Mouse (Mus musculus) midbrain, embryonic 16.5 days (tissue): Measurements from ENCODE around the gene Gpr82. TPM values are rescaled to one million over a fixed set of nuclear protein-coding genes. Genes with fewer than 3 reads are reported as not detected.

ENCODE experiments used
- ATAC-seq: fragments of 200-750 bp; cut with Nextera tagmentation; 2 replicates; pipeline ENCODE4 v1.8.0; 2017; ENCODE audit warnings: moderate TSS enrichment
- H3K27ac ChIP-seq: fragments of 300-500 bp; sonication (generic); 2 replicates; pipeline ENCODE4 v1.5.1; 2014; ENCODE audit warnings: mild to moderate bottlenecking, low read length, mixed read lengths
- H3K27me3 ChIP-seq: fragments of 300-500 bp; sonication (generic); 2 replicates; pipeline ENCODE4 v1.6.1; 2014; ENCODE audit warnings: low read depth, low read length, mixed read lengths; ENCODE audit not compliant: control insufficient read depth, insufficient read depth
- H3K36me3 ChIP-seq: fragments of 300-500 bp; sonication (generic); 2 replicates; pipeline ENCODE4 v1.6.1; 2014; ENCODE audit warnings: mild to moderate bottlenecking, low read length, moderate library complexity, mixed read lengths; ENCODE audit not compliant: control insufficient read depth, insufficient read depth
- H3K4me1 ChIP-seq: fragments of 300-500 bp; sonication (generic); 2 replicates; pipeline ENCODE4 v1.6.1; 2014; ENCODE audit warnings: mild to moderate bottlenecking, low read length, mixed read lengths; ENCODE audit not compliant: control insufficient read depth, insufficient read depth
- H3K4me2 ChIP-seq: fragments of 300-500 bp; sonication (generic); 2 replicates; pipeline ENCODE4 v1.6.1; 2014; ENCODE audit warnings: mild to moderate bottlenecking, low read length, mixed read lengths
- H3K4me3 ChIP-seq: fragments of 300-500 bp; sonication (generic); 2 replicates; pipeline ENCODE4 v1.5.1; 2014; ENCODE audit warnings: low read depth, mild to moderate bottlenecking, low read length, moderate library complexity, mixed read lengths
- H3K9ac ChIP-seq: fragments of 300-500 bp; sonication (generic); 2 replicates; pipeline ENCODE4 v1.6.1; 2014; ENCODE audit warnings: low read depth, low read length, mixed read lengths
- H3K9me3 ChIP-seq: fragments of 300-500 bp; sonication (generic); replicated peaks from 2 replicates; pipeline ENCODE4 v1.6.1; 2014; ENCODE audit warnings: mild to moderate bottlenecking, low read length, mixed read lengths; ENCODE audit not compliant: control insufficient read depth, poor library complexity, severe bottlenecking
- WGBS: fragments of 180-500 bp; shearing (Covaris S2); extraction: QIAGEN DNeasy Blood & Tissue Kit; methylation state at CpG from one replicate; pipeline ENCODE4 v1.1.7; 2014; 5-methylcytosine and 5-hydroxymethylcytosine counted together
- polyA plus RNA-seq: library from polyadenylated mRNA; unstranded; fragments of >200 nt; fragmentation: Nextera tagmentation; extraction: Ambion mirVana; gene quantifications from 2 replicates; pipeline ENCODE4 v1.2.1, GENCODE M21; 2015

Gpr82 gene
- polyA plus RNA-seq, 1 experiment from 2014 or later = 0.33 TPM

GRCm38 (mm10) chrX:13670342-13670741 lies 9.2 kb downstream of the Gpr82 start:
- WGBS = 64% methylated on average over 3 of the region's 3 CpGs
- Histone ChIP-seq H3K27me3 (no peaks in the 10 kb centered on the region), H3K9me3 (no peaks in the 10 kb centered on the region), H3K36me3 (no peaks in the 10 kb centered on the region), H3K4me1 (no peaks in the 10 kb centered on the region), H3K4me2 (no peak overlapping the region), H3K4me3 (no peak overlapping the region), H3K27ac (no peak overlapping the region), H3K9ac (no peak overlapping the region)
- ATAC-seq = no peak

GRCm38 (mm10) chrX:13673001-13673400 lies 11.8 kb downstream of the Gpr82 start:
- no peaks in the 10 kb centered on the region for H3K4me1 ChIP-seq
- ATAC-seq = no peak

GRCm38 (mm10) chrX:13681748-13682147 lies 20.6 kb downstream of the Gpr82 start:
- no peaks in the 10 kb centered on the region for H3K9me3 ChIP-seq
- H3K4me2 ChIP-seq = no peak overlapping the region
- no peak for ATAC-seq
- H3K27me3 ChIP-seq = no peaks in the 10 kb centered on the region
- no peaks in the 10 kb centered on the region for H3K36me3 ChIP-seq
- H3K9ac ChIP-seq = no peak overlapping the region
- H3K27ac ChIP-seq = no peak overlapping the region
- no peaks in the 10 kb centered on the region for H3K4me1 ChIP-seq
- 92% methylated on average over 3 of the region's 3 CpGs for WGBS
- H3K4me3 ChIP-seq = no peak overlapping the region

More at GRCm38 (mm10) chrX:13673001-13673400, 11.8 kb downstream of the Gpr82 start:
- no peaks in the 10 kb centered on the region for H3K36me3 ChIP-seq
- H3K27ac ChIP-seq = no peak overlapping the region
- H3K27me3 ChIP-seq = no peaks in the 10 kb centered on the region
- no peak overlapping the region for H3K4me3 ChIP-seq
- 84% methylated on average over 3 of the region's 3 CpGs for WGBS
- H3K9ac ChIP-seq = no peak overlapping the region
- no peaks in the 10 kb centered on the region for H3K9me3 ChIP-seq
- no peak overlapping the region for H3K4me2 ChIP-seq

- no peak for ATAC-seq
- H3K4me1 ChIP-seq = no peaks in the 10 kb centered on the region
- no peaks in the 10 kb centered on the region for H3K27me3 ChIP-seq
- H3K27ac ChIP-seq = no peak overlapping the region
- no peak overlapping the region for H3K4me3 ChIP-seq
- H3K4me2 ChIP-seq = no peak overlapping the region
- no peak overlapping the region for H3K9ac ChIP-seq
- H3K9me3 ChIP-seq = no peaks in the 10 kb centered on the region
- WGBS = 89% methylated on average over 1 of the region's 1 CpGs
- no peaks in the 10 kb centered on the region for H3K36me3 ChIP-seq
These were observed 25.4 kb downstream of the Gpr82 start for GRCm38 (mm10) chrX:13686589-13686988.

GRCm38 (mm10) chrX:13688356-13688755 lies 27.2 kb downstream of the Gpr82 start:
- H3K4me3 ChIP-seq = no peak overlapping the region
- no peak overlapping the region for H3K9ac ChIP-seq
- 37% methylated on average over 2 of the region's 2 CpGs for WGBS
- no peaks in the 10 kb centered on the region for H3K4me1 ChIP-seq
- no peak overlapping the region for H3K27ac ChIP-seq
- no peak for ATAC-seq
- no peaks in the 10 kb centered on the region for H3K27me3 ChIP-seq
- H3K36me3 ChIP-seq = no peaks in the 10 kb centered on the region
- H3K4me2 ChIP-seq = no peak overlapping the region
- H3K9me3 ChIP-seq = no peaks in the 10 kb centered on the region

DNA sequence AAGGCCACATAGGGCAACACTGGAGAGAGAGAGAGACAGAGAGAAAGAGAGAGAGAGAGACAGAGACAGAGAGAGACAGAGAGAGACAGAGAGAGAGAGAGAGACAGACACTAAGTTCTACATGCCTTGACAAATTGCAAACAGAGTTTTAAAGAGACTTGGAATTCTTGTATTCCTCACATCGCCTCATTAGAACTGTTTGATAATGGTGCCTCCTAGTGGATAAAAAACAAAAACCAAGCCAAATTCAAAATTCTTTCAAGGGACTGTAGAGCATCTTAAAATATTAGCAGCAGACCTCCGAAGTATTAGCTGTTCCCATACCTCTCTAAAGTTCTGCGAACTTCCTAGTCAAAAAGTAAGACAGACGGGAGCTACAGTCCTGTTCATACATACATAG lies 30.7 kb downstream of the Gpr82 start:
- no peaks in the 10 kb centered on the region for H3K36me3 ChIP-seq
- H3K4me2 ChIP-seq = no peak overlapping the region
- WGBS = 86% methylated on average over 4 of the region's 4 CpGs
- H3K27me3 ChIP-seq = no peaks in the 10 kb centered on the region
- no peak overlapping the region for H3K4me3 ChIP-seq
- H3K9me3 ChIP-seq = no peaks in the 10 kb centered on the region
- no peaks in the 10 kb centered on the region for H3K4me1 ChIP-seq
- ATAC-seq = no peak
- no peak overlapping the region for H3K9ac ChIP-seq
- no peak overlapping the region for H3K27ac ChIP-seq

DNA sequence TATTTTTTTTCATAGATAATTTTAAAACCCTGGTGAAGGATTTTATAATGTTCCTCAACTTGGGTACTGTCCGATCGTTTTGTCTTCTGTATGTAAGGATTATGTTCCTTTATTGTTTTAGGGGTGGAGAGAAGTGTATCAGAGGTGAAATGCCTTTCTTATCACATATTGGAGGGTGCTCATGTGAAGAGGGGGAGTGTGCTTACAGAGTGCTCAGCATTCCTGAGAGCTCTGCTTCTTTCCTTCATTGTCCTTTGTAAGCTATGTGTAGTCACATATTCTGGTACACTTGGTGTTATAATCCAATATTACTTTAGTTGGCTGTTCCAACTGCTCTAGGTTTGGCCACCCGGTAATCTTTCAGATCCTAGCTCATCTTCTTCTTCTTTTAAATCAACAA lies 39.5 kb downstream of the Gpr82 start:
- Histone ChIP-seq H3K9ac (no peak overlapping the region), H3K27me3 (no peaks in the 10 kb centered on the region), H3K4me2 (no peak overlapping the region), H3K4me1 (no peaks in the 10 kb centered on the region), H3K27ac (no peak overlapping the region), H3K4me3 (no peak overlapping the region), H3K36me3 (no peaks in the 10 kb centered on the region), H3K9me3 (no peaks in the 10 kb centered on the region)
- 96% methylated on average over 3 of the region's 3 CpGs for WGBS
- no peak for ATAC-seq

- no peak overlapping the region for H3K4me2 ChIP-seq
- WGBS = 64% methylated on average over 2 of the region's 2 CpGs
- H3K4me1 ChIP-seq = no peaks in the 10 kb centered on the region
- no peaks in the 10 kb centered on the region for H3K9me3 ChIP-seq
- no peak for ATAC-seq
- H3K4me3 ChIP-seq = no peak overlapping the region
- H3K27ac ChIP-seq = no peak overlapping the region
- H3K27me3 ChIP-seq = no peaks in the 10 kb centered on the region
- H3K9ac ChIP-seq = no peak overlapping the region
- H3K36me3 ChIP-seq = no peaks in the 10 kb centered on the region
These were observed 43.9 kb downstream of the Gpr82 start for GRCm38 (mm10) chrX:13705051-13705450.

DNA sequence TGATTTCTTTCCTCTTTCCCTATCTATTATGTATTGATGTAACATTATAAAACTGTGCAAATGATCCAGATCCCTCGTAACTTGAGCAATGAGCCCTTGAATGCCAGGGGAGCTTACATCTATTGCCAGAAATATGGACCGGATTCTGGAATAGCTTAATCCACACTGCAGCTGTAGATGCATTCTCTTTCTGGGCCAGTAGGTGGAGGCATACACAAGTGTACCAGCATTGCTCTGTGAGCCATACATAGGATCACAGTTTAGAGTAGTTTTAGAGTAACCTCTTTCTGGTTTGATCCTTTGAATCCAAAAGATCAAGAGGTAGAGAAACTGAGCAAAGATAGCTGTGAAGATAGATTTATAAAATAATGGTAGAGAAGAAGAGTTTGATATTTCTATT lies 49.0 kb downstream of the Gpr82 start:
- Histone ChIP-seq H3K4me1 (no peaks in the 10 kb centered on the region), H3K27ac (no peak overlapping the region), H3K27me3 (no peaks in the 10 kb centered on the region), H3K9ac (no peak overlapping the region), H3K4me3 (no peak overlapping the region), H3K4me2 (no peak overlapping the region), H3K9me3 (no peaks in the 10 kb centered on the region), H3K36me3 (no peaks in the 10 kb centered on the region)
- ATAC-seq = peak; percentile 62; the same call in 1 of the 2 replicates
- 40% methylated on average over 2 of the region's 2 CpGs for WGBS
